Mouse (Mus musculus): ENCODE data around the gene St5.

- no peak for TF ChIP-seq POLR2A (IDR thresholded peaks at IDR 0.05; ENCODE audit: control insufficient read depth, extremely low read depth, insufficient read depth, low read length, poor library complexity)
- no peak for TF ChIP-seq CTCF (IDR thresholded peaks at IDR 0.05; ENCODE audit: borderline replicate concordance, control insufficient read depth, extremely low read depth, insufficient read depth, low read length, poor library complexity)
These were observed 60.0 kb downstream of the St5 start for GRCm38 (mm10) chr7:109643305-109643994.
